Mouse (Mus musculus) midbrain, embryonic 13.5 days (tissue): ENCODE data around the gene Lrrc8a. TPM values are rescaled to one million over a fixed set of nuclear protein-coding genes. Genes with fewer than 3 reads are reported as not detected.

Source experiments
- ATAC-seq: fragments of 200-750 bp; cut with Nextera tagmentation; 2 replicates; pipeline ENCODE4 v1.8.0; 2017; ENCODE audit warnings: mild to moderate bottlenecking, moderate TSS enrichment, moderate library complexity
- H3K27ac ChIP-seq: fragments of 300-500 bp; sonication (generic); 2 replicates; pipeline ENCODE4 v1.5.1; 2015; ENCODE audit warnings: inconsistent platforms, mild to moderate bottlenecking, moderate library complexity
- H3K27me3 ChIP-seq: fragments of 300-500 bp; sonication (generic); 2 replicates; pipeline ENCODE4 v1.6.1; 2015; ENCODE audit warnings: mild to moderate bottlenecking, inconsistent platforms
- H3K36me3 ChIP-seq: fragments of 300-500 bp; sonication (generic); 2 replicates; pipeline ENCODE4 v1.6.1; 2015; ENCODE audit warnings: mild to moderate bottlenecking, inconsistent platforms
- H3K4me1 ChIP-seq: fragments of 300-500 bp; sonication (generic); replicated peaks from 2 replicates; pipeline ENCODE4 v1.6.1; 2015; ENCODE audit warnings: inconsistent platforms
- H3K4me2 ChIP-seq: fragments of 300-500 bp; sonication (generic); replicated peaks from 2 replicates; pipeline ENCODE4 v1.6.1; 2015; ENCODE audit warnings: moderate library complexity, mild to moderate bottlenecking, inconsistent platforms
- H3K4me3 ChIP-seq: fragments of 300-500 bp; sonication (generic); replicated peaks from 2 replicates; pipeline ENCODE4 v1.5.1; 2015; ENCODE audit warnings: mild to moderate bottlenecking, inconsistent platforms
- H3K9ac ChIP-seq: fragments of 300-500 bp; sonication (generic); replicated peaks from 2 replicates; pipeline ENCODE4 v1.6.1; 2015; ENCODE audit warnings: mild to moderate bottlenecking, inconsistent platforms
- H3K9me3 ChIP-seq: fragments of 300-500 bp; sonication (generic); 2 replicates; pipeline ENCODE4 v1.6.1; 2016; ENCODE audit warnings: mild to moderate bottlenecking, inconsistent platforms
- WGBS: fragments of 180-500 bp; shearing (Covaris S2); methylation state at CpG from one replicate; pipeline ENCODE4 v1.1.7; 2015; 5-methylcytosine and 5-hydroxymethylcytosine counted together
- polyA plus RNA-seq: library from polyadenylated mRNA; unstranded; fragments of >200 nt; fragmentation: Nextera tagmentation; extraction: Ambion mirVana; gene quantifications from 2 replicates; pipeline ENCODE4 v1.2.1, GENCODE M21; 2015

Lrrc8a gene
- polyA plus RNA-seq, 1 experiment from 2014 or later = 61.6 TPM

DNA sequence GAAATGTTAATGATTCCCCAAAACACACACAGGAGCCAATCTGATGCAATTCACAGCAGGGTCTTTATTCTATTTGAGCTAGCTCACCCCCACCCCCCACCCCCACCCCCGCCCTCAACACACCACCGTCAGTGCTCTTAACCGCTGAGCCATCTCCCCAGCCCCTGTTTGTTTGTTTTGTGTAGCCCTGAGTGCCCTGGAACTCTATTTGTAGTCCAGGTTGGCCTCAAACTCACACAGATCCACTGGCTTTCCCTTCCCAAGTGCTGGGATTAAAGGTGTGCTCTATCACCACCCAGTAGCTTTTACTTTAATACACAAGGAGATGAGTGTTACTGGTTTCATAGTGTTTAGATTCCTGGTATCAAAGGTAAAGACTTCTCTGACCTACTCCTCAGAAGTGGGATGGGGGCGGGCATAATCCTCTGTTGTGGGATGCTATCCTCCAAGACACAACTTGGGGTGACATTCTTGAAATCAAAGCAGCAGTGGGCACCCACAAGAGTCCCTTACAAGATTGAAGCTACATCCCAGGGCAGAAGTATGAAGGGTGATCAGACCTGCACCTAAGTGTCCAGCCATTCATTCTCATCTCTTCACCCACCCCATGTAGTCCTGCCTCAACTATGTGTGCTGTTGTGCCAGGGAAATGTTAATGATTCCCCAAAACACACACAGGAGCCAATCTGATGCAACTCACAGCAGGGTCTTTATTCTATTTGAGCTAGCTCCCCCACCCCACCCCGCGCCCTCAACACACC, 25.9 kb upstream of the Lrrc8a start:
- H3K9me3 ChIP-seq = no peaks in the 10 kb centered on the region
- ATAC-seq = no peak
- WGBS = 71% methylated on average over 6 of the region's 6 CpGs
- peaks cover 4% of the 10 kb centered on the region for H3K4me1 ChIP-seq
- no peak overlapping the region for H3K4me2 ChIP-seq
- H3K9ac ChIP-seq = no peak overlapping the region
- no peak overlapping the region for H3K27ac ChIP-seq
- no peak overlapping the region for H3K4me3 ChIP-seq
- H3K27me3 ChIP-seq = no peaks in the 10 kb centered on the region
- H3K36me3 ChIP-seq = no peaks in the 10 kb centered on the region

DNA sequence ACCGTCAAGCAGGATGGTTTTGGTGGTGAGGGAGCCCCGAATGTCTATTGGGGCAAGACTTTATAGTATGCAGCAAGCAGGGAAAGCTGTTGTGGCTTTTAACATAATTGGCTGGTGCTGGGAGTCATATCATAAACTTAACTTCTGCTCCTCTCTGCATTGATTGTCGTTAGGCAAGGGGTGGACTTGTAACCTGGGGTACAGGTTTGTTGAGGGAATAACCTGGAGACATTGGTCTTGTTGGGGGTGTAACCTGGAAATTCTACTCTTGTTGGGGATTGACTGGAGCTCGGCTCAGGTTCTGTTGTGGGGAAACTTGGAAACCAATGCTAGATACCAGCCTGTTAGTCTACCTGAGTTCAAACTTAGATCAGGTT, 25.4 kb upstream of the Lrrc8a start:
- no peak overlapping the region for H3K4me2 ChIP-seq
- H3K4me1 ChIP-seq = no peaks in the 10 kb centered on the region
- H3K27me3 ChIP-seq = no peaks in the 10 kb centered on the region
- no peaks in the 10 kb centered on the region for H3K36me3 ChIP-seq
- no peak overlapping the region for H3K9ac ChIP-seq
- WGBS = 75% methylated on average over 4 of the region's 4 CpGs
- H3K27ac ChIP-seq = no peak overlapping the region
- no peak for ATAC-seq
- H3K4me3 ChIP-seq = no peak overlapping the region
- no peaks in the 10 kb centered on the region for H3K9me3 ChIP-seq

- H3K4me1 ChIP-seq = no peaks in the 10 kb centered on the region
- no peaks in the 10 kb centered on the region for H3K9me3 ChIP-seq
- H3K4me2 ChIP-seq = no peak overlapping the region
- ATAC-seq = no peak
- H3K27me3 ChIP-seq = no peaks in the 10 kb centered on the region
- H3K36me3 ChIP-seq = no peaks in the 10 kb centered on the region
- no peak overlapping the region for H3K4me3 ChIP-seq
- H3K9ac ChIP-seq = no peak overlapping the region
- WGBS = 85% methylated on average over 1 of the region's 1 CpGs
- no peak overlapping the region for H3K27ac ChIP-seq
Measured at GRCm38 (mm10) chr2:30212951-30213350, 24.6 kb upstream of the Lrrc8a start.

DNA sequence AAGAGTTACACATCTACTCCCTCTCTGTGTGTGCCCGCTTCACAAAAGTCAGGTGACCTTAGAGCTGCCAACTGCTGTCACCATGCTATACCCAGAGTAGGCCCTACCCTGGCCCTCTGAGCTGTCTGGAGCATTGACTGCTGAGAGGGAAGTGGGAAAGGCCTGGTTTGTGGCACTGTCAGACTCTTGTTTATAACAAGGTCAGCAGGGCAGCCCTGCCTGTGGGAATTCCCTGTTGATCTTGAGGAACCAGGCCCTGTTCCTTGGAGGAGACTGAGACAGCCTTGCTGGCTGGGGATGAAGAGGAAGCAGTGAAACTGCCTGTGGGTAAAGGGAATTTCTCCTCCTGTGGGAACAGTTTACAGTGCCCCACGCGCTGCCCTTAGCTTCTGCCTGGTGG, 22.8 kb upstream of the Lrrc8a start:
- ATAC-seq = no peak
- Histone ChIP-seq H3K4me3 (no peak overlapping the region), H3K9ac (no peak overlapping the region), H3K36me3 (no peaks in the 10 kb centered on the region), H3K4me2 (no peak overlapping the region), H3K27ac (no peak overlapping the region), H3K9me3 (no peaks in the 10 kb centered on the region), H3K4me1 (no peaks in the 10 kb centered on the region), H3K27me3 (no peaks in the 10 kb centered on the region)
- WGBS = 88% methylated on average over 3 of the region's 3 CpGs

DNA sequence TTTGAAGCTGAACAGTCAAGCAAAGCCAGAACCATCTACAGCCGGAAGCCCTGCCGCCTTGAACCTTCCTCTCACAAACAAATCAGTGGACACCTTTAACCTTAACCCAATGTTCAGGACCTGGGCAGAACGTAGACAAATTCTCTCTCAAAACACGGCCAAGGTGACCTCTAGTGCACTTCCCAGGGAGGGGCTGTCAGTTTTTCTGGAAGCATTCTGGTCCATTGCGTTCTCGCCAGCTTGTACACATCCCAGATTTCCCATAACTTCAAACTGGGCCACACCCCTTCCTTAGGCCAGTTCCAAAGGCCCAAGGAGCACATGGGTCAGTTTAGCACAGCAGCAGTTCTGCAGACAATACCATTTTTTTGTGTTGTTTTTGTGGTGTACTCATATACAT, 22.0 kb upstream of the Lrrc8a start:
- ATAC-seq = no peak
- H3K27me3 ChIP-seq = no peaks in the 10 kb centered on the region
- H3K9me3 ChIP-seq = no peaks in the 10 kb centered on the region
- H3K4me1 ChIP-seq = no peaks in the 10 kb centered on the region
- no peak overlapping the region for H3K27ac ChIP-seq
- no peak overlapping the region for H3K4me3 ChIP-seq
- no peaks in the 10 kb centered on the region for H3K36me3 ChIP-seq
- H3K9ac ChIP-seq = no peak overlapping the region
- no peak overlapping the region for H3K4me2 ChIP-seq
- 77% methylated on average over 6 of the region's 6 CpGs for WGBS

DNA sequence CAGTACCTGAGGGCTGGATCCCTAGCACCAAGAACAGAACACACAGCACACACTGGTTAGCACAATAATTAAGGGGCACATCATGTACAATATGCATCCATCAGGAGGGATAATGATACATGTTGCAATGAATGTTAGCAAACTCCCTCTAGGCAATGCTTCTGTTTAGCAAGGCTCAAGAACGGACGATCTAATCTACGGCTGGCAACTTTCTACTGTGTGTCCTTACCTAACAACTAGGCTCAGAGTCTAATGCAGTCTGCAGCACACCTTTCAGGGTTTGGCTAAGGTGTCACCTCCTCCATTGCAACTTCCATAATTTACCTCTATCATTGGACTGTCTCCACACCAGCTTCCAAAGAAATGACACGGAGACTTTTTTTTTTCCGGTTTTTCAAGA, 21.2 kb upstream of the Lrrc8a start:
- WGBS = 95% methylated on average over 5 of the region's 5 CpGs
- no peak overlapping the region for H3K4me3 ChIP-seq
- H3K27me3 ChIP-seq = no peaks in the 10 kb centered on the region
- no peaks in the 10 kb centered on the region for H3K4me1 ChIP-seq
- no peaks in the 10 kb centered on the region for H3K9me3 ChIP-seq
- H3K4me2 ChIP-seq = no peak overlapping the region
- H3K36me3 ChIP-seq = no peaks in the 10 kb centered on the region
- no peak overlapping the region for H3K27ac ChIP-seq
- ATAC-seq = no peak
- H3K9ac ChIP-seq = no peak overlapping the region

- Histone ChIP-seq H3K27ac (no peak overlapping the region), H3K4me3 (no peak overlapping the region), H3K9ac (no peak overlapping the region), H3K4me2 (no peak overlapping the region), H3K36me3 (peaks cover 4% of the 10 kb centered on the region), H3K9me3 (no peaks in the 10 kb centered on the region), H3K27me3 (no peaks in the 10 kb centered on the region), H3K4me1 (peaks cover 30% of the 10 kb centered on the region)
- no peak for ATAC-seq
- 94% methylated on average over 5 of the region's 5 CpGs for WGBS
Measured at GRCm38 (mm10) chr2:30235593-30235992, 1.9 kb upstream of the Lrrc8a start.

GRCm38 (mm10) chr2:30236426-30237198, 903 bp upstream of the Lrrc8a start:
- H3K27ac ChIP-seq = peak overlapping the region; percentile 57
- no peaks in the 10 kb centered on the region for H3K27me3 ChIP-seq
- H3K4me1 ChIP-seq = peaks cover 30% of the 10 kb centered on the region
- WGBS = 5% methylated on average over 18 of the region's 18 CpGs
- H3K4me3 ChIP-seq = peak overlapping the region; percentile 70
- H3K9me3 ChIP-seq = no peaks in the 10 kb centered on the region
- ATAC-seq = no peak
- peak overlapping the region; percentile 65 for H3K9ac ChIP-seq
- peaks cover 14% of the 10 kb centered on the region for H3K36me3 ChIP-seq
- peak overlapping the region; percentile 67 for H3K4me2 ChIP-seq

GRCm38 (mm10) chr2:30237881-30238280, 366 bp downstream of the Lrrc8a start:
- H3K9me3 ChIP-seq = no peaks in the 10 kb centered on the region
- ATAC-seq = peak; percentile 93
- H3K4me3 ChIP-seq = peak overlapping the region; percentile 70
- peaks cover 27% of the 10 kb centered on the region for H3K36me3 ChIP-seq
- H3K27me3 ChIP-seq = no peaks in the 10 kb centered on the region
- H3K4me2 ChIP-seq = peak overlapping the region; percentile 87
- WGBS = under 1% methylated on average over 40 of the region's 42 CpGs
- H3K4me1 ChIP-seq = peaks cover 34% of the 10 kb centered on the region
- H3K9ac ChIP-seq = peak overlapping the region; percentile 86
- peak overlapping the region; percentile 94 for H3K27ac ChIP-seq

DNA sequence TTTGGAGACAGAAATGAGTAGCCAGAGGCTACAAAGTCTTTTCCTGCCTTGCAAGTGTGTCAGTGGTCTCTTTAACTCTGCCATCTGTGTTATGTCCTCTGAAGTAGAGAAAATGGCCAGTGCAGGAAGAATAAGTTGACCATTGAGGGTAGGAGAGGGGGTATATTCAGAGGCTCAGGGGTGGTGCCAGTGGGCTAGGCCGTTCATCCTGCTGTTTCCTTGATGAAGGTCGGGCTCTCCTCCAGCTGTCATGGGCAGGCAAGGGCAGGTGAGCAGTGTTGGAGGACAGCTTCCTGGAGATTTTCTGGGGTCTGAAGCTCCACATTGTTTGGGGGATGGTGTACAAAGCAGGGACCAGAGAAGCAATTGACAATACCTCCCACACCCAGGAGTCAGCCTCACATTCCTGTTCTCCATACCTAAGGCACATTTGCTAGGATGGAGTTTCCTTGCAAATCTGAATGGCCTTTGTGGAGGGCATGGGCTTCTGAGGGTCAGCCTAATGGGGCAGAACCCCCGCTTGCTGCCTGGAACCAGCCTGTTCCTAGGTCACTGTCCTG, 1.5 kb downstream of the Lrrc8a start:
- Histone ChIP-seq H3K27me3 (no peaks in the 10 kb centered on the region), H3K4me3 (peak overlapping the region; percentile 70), H3K27ac (no peak overlapping the region), H3K4me2 (peak overlapping the region; percentile 87), H3K9me3 (no peaks in the 10 kb centered on the region), H3K9ac (peak overlapping the region; percentile 86), H3K4me1 (peaks cover 34% of the 10 kb centered on the region), H3K36me3 (peaks cover 38% of the 10 kb centered on the region)
- no peak for ATAC-seq
- WGBS = 82% methylated on average over 3 of the region's 3 CpGs

DNA sequence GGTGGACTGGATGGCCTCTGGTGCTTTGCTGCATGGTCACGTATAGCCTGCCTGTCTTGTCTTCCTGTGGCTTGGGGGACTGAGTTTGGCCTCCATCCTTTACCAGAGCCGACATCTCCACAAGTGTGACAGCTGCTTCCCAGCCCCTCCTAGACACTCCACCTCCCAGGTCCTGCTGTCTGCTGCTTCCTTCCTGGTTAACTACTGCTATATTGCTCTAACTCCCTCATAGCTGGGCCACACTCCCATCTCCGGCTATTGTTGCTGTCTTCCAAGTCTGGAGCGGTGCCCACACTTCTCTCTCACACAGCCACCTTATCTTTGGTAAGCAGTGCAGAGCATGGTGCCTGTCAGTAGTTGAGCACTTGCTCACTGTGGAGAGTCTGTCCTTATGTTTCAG, 2.3 kb downstream of the Lrrc8a start:
- Histone ChIP-seq H3K4me2 (peak overlapping the region; percentile 87; the same call in 1 of the 2 replicates), H3K4me1 (peaks cover 36% of the 10 kb centered on the region), H3K36me3 (peaks cover 46% of the 10 kb centered on the region), H3K27ac (no peak overlapping the region), H3K9me3 (no peaks in the 10 kb centered on the region), H3K4me3 (0 out of 2 replicates have a peak overlapping the region, but pooled peaks have one; percentile 70), H3K9ac (peak overlapping the region; percentile 86; the same call in 1 of the 2 replicates), H3K27me3 (no peaks in the 10 kb centered on the region)
- no peak for ATAC-seq
- WGBS = 93% methylated on average over 4 of the region's 4 CpGs

GRCm38 (mm10) chr2:30240267-30240666, 2.8 kb downstream of the Lrrc8a start, which contains the start of gene Gm28035:
Gm28035 (plus strand) TSS chr2:30240567.
- H3K9ac ChIP-seq = peak within 1 kb of the TSS; percentile 86; the same call in 1 of the 2 replicates
- ATAC-seq = no peak
- WGBS = 86% methylated on average over 2 of the region's 2 CpGs

More at GRCm38 (mm10) chr2:30240267-30240666, 2.8 kb downstream of the Lrrc8a start, which contains the start of gene Gm28035:
- H3K9me3 ChIP-seq = no peaks in the 10 kb centered on the region
- no peak within 1 kb of the TSS for H3K27ac ChIP-seq
- no peaks in the 10 kb centered on the region for H3K27me3 ChIP-seq
- H3K4me2 ChIP-seq = peak within 1 kb of the TSS; percentile 87; the same call in 1 of the 2 replicates
- H3K4me1 ChIP-seq = peaks cover 37% of the 10 kb centered on the region
- peaks cover 49% of the 10 kb centered on the region for H3K36me3 ChIP-seq
- peak within 1 kb of the TSS; percentile 70; the same call in 1 of the 2 replicates for H3K4me3 ChIP-seq
